Mouse (Mus musculus) heart, postnatal 0 days (tissue): Measurements from ENCODE around the gene C530008M17Rik.

Experiments used
- CTCF ChIP-seq: IDR thresholded peaks from 2 replicates; pipeline ENCODE4 v1.5.1; 2016; ENCODE audit warnings: antibody characterized with exemption, control low read depth, low read depth
- EP300 ChIP-seq: IDR thresholded peaks from 2 replicates; pipeline ENCODE4 v1.6.1; 2016; ENCODE audit warnings: antibody characterized with exemption, low read depth

- TF ChIP-seq CTCF = no peak
- no peak for TF ChIP-seq EP300
Measured at GRCm38 (mm10) chr5:76645091-76645868, 11.0 kb upstream of the C530008M17Rik start.
